Mouse (Mus musculus) spleen, adult 2 months (tissue): ENCODE data around the gene Prpf39.

Experiments used
- CTCF ChIP-seq: fragments of 200-500 bp; IDR thresholded peaks from 2 replicates; pipeline ENCODE4 v1.5.1; 2011; ENCODE audit warnings: mild to moderate bottlenecking, inconsistent platforms; ENCODE audit not compliant: insufficient read depth, insufficient read length, insufficient replicate concordance; ENCODE audit errors: extremely low read depth
- POLR2A ChIP-seq: fragments of 200-500 bp; IDR thresholded peaks from 2 replicates; pipeline ENCODE4 v1.6.1; 2011; ENCODE audit warnings: low read depth, low read length, inconsistent platforms

- no peak for TF ChIP-seq CTCF
- no peak for TF ChIP-seq POLR2A
Observed at GRCm38 (mm10) chr12:65048799-65049198, 12.7 kb downstream of the Prpf39 start.
